Mouse (Mus musculus) retina, postnatal 1 day (tissue): ENCODE data around the gene Strn3.

Experiments used
- DNase-seq: peaks from one replicate; pipeline ENCODE4 v3.0.0-alpha.2; 2012

Strn3 gene

DNA sequence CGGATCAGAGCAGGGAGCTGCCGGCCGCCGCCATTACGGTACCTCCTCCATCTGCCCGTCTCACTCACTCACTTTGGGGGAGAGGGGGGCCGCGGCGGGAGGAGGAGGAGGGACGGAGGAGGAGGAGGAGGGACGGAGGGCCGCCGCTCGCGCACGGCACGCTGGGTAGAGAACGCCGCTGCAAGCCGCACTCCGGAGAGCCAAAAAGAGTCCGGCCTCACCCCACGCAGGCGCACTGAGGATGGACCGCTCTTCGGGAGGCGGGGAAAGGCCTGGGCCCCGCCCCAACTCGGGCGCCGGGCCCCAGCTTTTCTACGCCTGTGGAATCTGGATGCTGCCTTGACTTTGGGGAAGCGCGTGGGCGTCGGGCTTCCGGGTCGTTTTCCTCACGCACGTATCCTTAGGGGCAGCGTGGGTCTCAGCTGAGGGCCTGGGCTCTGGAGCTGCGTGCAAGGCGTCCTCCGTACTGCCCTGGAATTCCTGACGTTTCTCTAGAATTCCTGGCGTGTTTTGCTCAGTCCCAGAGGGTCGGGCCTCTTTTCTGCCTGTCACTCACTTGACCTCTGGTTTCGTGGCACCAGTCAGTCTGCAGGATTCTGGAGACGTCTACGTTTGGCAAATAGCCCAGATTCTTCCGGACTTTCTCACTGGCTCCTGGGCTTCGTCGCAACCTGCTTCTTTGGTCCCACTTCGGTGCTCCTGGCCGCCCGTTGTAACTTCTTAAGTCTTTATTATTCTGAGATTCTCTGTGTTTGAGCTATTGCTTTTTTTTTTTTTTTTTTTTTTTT is at the start of gene Strn3:
Strn3 (minus strand) TSS at position 53 of the 788 bp plus-strand sequence.
- DNase-seq: peak; percentile 98

DNA sequence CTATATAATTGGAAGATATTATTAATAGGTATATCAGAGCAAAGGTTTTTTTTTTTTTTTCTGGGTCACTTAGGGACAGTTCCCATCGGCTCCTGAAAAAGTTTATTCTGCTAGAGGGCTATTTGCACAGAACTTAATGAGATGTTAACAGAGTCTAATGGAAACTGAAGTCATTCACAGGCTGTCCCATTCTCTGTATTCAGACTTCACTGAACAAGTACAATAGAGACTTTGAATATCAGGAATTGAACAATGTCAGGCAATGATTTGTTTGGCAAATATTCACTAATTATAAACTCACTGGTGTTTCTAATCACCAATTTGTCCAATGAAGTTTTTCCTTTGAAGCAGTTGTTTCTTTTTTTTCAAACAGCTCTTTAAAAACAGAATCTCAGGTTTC is 45.1 kb upstream of the Strn3 start:
- DNase-seq: peak; percentile 95

DNA sequence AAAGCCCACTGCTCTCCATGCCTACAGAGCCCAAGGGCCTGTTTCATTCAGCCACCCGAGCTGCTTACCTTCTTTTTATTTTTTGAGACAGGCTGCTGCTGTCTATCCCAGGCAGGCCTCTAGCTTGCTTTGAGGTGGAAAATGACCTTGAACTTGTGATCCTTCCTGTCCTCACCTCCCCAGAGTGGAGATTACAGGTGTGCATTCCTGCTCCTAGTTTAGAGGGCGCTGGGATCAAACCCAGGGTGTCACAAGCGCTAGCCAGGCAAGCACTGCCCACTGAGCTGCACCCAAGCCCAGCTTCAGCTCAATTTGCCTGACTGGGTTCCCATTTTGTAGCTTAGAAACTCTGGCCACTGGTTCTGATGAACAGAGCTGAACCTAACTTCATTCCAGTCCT is 44.7 kb upstream of the Strn3 start:
- DNase-seq: no peak

DNA sequence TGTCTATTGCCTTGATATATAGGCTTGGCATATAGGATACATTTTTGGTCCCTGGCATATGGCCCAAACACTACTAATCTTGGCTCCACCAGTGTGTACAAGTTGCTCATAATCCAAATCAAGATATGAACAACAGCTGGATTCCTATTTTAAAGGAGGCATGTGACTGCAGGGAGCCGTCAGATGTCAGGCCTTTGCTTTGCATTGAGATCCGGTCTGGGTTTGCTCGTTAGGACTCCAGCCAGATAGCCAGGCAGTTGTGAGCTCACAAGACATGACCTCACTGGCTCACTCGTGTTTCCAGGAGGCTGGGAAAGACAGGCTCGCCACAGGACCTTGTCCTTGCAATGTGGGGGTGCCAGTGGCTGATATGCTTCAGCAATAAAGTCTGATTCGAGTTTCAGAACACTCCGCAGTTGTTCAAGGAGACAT is 44.2 kb upstream of the Strn3 start:
- peak; percentile 64 for DNase-seq

DNA sequence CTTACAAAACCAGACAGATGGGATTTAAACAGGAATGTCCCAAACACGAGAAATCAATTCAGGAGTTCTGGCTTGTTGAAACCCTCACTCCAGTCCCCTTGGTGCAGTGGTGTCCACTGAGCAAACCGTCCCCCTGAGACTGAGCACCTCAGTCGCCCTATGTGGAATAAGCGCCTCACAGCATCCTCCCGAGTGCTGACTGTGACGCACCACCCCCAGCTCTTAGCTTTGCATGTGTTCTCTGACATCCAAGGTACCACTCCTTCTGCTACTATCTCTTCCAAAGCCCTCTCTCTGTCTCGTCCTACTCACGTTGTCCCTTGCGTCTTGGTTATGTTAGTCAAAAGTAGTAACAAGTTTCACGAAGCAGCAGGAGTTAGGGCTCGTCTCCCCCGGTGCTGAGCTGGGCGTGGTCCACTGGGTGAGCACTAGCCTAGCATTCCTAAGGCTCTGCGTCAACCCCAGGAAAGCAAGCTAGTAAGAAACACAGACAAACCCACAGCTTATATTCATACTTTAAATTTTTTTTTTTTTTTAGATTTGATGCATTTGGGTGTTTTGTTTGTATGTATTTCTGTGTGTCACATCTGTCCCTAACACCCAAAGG is 43.0 kb upstream of the Strn3 start:
- no peak for DNase-seq

DNA sequence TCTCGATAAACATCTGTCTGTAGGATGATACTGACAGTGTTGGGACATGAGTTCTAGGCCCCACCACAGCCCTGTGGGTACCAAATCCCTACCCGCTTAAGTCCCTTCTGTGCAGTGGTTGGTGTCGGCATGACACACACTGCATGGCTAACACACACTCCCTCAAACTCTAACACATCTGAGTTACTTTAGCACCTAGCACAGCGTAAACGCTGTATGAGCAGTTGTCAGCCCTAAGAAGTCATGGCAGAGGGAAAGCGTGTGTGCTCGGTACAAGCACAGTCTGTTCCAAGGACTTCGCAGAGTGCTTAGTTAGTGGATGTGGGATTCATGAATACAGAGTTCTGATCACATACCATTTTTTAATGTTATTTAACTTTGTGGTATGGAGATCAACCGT is 38.1 kb upstream of the Strn3 start:
- no peak for DNase-seq

DNA sequence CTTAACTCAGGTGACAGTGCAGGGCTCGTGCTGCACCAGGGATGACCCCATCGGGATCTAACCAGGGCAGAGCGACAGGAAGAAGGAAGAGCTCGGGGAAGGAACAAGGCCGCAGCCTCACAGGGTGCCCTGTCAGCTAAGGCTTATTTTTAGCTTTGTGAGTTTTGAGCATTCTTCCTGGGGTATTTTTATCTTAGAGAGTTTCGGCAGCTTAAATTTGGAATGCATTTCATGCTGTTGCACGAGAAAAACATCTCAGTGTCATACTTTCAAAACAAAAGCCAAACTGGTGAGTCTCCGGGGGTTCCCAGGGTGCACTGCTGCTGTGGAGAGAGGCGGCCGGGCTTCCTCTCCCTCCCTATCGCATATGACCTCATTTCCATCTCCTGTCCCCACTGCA is 37.4 kb upstream of the Strn3 start:
- DNase-seq: peak; percentile 33

DNA sequence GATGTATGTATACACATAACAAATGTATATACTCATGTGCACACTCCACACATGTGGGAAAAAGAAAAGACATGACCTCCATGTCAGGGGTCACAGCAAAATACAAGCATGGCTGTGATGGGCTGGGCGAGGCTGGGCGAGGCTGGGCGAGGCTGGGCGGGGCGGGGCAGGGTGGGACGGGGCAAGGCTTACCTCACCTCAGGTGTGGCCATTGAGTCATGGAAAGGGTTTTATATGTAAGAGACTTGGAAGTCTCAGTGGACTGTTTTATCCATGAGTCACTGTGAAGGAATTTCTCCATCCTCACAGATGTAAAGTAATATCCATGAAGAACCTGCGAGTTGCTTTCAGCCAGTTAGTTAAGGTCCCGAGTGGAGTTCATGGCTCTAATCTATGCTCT is 30.1 kb upstream of the Strn3 start:
- DNase-seq: no peak

DNA sequence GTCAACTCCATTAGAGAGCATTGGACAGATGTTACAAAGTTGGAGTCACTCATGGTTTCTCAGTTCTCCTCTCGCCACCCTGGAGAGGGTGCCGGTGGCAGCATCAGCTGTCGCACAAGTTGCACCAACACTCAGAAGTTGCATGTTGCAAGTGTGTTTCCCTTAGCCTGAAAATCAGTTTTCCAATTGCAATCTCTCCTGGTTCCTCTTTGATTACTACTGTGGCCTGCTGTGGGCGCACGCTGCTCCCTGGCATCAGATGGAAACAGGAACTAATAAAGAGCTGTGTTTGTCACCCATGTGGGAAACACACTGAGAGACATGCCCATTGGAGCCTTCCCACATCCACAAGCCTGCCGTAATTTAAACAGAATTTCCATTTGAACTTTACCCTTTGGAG is 26.9 kb upstream of the Strn3 start:
- DNase-seq: no peak

DNA sequence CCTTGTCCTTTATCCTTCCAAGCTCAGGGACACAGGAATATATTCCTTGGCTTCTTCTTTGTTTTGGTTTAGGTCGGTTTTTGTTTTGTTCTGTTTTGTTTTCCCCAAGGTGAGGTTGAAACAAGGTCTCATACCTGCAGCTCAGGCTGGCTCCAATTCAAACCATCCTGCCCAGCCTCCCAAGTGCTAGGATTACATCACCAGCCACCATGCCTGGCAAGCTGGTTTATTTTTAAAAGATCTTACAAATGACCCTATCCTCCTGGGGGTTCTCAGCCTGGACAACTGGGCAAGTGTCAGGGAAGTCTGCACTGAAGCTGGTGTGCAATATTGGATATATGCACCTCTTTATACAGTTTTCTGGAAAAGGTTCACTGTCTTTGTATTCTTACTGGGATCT is 21.0 kb upstream of the Strn3 start:
- no peak for DNase-seq

DNA sequence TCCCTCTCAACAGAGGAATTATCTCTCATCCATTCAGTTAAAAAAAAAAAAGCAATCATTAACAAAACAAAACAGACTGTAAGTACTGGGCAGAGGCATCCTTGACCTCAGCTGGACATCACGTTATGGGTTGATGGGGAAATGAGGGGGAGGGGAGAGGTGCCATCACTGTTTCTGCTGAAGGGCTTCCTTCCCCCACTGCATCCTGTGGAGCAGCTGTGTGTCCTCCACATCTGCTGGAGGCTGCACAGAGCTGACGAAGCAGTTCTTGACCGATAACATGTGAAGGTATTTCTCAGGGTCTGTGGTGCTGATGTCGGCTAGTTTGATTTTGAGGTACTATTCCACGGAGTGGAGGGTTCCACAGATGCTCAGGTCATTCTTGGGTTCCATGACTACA is 18.5 kb upstream of the Strn3 start:
- DNase-seq: no peak

DNA sequence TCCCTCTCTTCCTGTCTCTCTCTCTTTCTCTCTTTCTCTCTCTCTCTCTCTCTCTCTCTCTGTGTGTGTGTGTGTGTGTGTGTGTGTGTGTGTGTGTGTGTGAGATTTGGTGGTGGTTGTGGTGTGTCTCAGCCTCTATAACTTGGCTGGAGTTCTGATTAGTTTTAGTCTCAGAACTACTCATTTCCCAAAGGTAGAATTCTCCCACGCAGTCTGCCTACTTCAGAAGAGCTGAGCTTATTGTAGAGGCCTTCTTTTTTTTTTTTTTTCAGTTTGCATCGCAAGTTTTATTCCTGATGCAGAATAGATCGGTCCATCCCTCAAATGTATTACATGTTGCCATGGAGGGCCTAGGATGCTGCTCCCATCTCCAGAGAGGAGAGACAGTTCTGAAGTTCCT is 18.0 kb upstream of the Strn3 start:
- DNase-seq: no peak

DNA sequence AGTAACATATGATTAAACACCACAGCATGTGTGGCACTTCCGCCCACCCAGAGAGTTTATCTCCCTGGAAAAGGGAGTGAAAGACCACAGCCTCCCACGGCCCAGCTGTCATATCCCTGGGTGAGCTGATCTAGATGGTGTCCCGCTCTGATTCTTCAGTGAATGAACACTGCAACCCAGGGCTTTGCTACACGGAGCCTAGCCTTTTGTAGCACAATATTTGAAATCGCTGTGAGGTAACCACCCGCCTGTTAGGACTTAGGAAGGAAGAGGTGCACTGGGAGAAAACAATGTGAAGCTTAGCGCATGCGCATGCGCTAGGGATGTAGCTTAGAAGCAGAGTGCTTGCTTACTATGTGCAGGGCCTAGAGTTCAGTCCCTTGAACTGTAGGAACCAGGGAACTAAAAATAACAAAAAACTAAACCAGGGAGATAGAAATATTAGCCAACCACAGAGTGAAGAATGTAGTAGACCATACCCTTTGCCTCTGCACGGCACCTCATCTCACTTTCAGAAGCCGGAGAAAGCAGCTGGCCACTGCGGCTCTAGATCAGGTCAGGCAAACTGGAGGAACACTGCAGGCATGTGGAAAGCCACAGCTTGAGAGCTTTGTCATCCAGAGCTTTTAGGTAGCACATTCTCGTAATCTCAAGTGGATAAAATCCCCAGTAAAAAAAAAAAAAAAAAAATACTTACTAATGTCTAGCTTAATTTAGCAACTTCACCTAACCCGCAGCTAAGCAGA is 17.4 kb upstream of the Strn3 start:
- DNase-seq: no peak

DNA sequence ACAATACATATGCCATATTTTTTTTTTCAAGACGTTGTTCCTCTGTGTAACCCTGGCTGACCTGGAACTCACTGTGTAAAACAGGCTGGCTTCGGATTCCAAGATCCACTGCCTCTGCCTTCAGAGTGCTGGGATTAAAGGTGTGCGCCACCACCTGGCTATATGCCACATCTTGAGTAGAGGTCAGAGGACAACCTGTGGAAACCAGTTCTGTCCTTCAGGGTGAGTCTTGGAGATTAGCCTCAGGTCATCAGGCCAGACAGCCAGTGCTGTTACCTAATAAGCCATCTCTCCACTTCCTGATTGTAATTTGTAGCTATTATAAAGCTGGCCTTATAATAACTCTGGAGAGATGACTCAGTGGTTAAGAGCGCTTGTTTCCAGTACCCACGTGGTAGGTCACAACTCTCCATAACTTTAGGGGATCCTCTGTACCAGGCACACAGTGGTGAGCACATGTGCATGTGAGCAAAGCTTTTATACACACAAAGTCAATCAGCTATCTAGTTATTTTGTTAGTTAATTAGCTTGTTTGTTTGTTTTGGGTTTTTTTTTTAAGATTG is 15.1 kb upstream of the Strn3 start:
- DNase-seq: no peak

DNA sequence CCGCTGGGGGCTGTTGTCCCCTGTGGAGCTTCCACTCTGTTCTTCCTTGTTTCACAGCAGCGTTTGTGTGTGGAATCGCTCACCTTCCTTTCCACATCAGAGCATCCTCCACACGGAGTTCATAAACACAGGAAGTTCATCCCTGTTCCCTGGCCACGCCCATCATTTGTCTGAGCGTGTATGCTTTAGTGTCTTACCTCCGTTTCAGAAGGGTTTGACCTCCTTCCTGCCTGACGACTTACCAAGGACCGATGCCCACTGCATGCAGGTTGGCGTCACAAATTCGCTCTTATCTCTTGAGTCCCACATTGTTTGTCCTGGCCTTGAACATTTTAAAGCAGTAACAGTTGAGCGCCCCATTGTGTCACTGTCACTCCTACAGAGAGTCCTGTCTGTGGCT is 14.1 kb upstream of the Strn3 start:
- no peak for DNase-seq

DNA sequence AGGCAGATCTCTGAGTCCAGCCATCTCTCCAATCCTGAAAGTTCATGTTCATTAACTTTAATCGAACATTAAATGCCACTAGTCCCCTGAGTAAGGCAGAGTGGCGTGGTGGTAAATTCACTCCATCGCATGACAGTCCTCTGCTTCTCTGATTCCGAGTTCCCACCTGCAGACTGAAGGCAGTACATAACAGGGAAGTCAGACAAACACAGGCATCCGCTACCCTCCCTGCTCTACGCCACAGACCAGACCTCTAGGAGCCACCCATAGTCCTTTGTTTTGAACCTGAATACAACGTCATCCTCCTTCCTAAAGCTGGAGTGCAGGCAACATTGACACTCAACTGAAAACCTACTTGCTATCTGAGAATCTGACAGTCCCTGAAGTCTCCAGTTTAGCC is 12.9 kb upstream of the Strn3 start:
- no peak for DNase-seq

DNA sequence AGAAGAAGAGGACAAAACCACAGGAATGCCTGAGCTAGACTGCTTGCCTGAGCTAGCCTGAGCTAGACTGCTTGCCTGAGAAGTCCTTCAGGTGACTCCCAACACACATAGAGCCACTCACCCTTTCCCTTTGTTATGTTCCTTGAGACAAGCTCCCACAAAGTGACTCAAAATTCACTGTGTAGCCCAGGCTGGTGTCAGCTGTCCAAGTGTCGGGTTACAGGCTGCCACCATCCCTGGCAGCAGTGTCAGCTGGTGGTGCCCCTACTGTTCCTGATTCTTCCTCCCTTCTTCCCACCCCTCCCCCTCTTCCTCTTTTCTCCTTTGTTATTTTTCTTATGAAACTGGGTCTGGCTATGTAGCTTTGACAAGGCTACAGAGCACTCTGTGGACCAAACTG is 12.2 kb upstream of the Strn3 start:
- DNase-seq: peak; percentile 59

DNA sequence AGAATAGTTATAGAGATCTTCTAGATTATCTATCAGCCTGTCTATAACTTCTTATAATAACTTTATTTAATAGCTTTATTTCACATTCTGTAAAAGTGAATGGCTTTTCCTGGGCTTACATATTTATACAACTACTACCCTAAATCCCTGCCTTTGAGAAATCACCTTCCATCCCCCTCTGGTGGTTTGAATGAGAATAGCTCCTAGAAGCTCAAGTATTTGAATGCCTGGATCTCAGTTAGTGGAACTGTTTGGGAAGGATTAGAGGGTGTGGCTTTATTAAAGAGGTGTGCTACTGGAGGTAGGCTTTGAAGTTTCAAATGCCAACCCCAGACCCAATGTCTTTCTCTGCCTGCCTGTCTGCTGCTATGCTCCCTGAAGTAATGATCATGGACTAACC is 10.0 kb upstream of the Strn3 start:
- DNase-seq: no peak

DNA sequence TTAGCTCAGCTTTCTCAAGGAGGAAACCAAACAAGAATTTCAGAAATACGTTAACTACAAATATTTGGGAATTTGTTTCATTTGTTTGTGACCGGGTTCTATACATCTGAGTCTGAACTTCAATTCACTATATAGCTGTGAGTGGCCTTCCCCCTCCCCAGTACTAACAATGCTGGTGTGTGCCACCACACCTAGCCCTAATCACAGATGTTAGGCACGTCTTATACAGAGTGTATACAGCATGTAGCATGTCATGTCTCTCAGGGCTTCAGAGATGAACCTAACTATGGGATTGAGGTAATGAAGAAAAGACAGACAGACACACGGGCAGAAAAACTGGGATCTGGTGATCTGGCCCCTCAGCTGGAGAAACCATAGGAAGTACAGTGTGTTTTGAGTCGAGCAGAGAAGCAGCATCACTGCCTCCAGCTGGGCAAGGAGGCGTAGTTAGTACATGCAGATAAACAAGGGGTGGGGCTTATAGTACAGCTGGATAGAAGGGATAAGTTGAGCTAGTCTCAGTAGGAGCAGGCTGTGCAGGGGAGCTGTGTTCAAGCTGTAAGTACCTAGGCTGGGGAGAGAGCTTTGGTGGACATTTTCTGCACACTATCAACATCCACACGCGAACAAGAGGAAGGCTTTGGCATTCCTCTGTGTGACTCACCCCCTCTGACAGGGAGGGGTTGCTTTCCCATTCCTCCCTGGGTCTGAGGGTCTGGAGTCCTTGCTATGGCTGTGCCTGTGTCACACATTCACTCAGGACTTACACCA is 8.1 kb upstream of the Strn3 start:
- DNase-seq: peak; percentile 14

DNA sequence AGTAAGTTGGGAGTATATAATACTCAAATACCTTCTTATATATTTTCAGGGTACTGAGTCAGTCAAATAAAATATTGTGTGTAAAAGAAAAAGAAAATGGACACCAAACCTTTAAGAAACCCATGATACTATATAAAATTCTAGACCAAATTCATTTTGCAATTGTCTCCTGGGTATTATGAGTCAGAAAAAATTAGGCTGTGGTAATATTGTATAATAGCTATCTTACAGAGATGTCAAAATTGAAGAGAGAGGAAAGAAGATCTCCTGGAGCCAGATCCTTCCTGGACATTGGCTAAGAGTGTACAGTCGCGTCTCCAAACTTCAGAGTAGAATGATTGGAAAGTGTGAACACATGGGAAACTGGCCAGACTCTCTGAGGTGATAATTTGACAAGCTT is 4.5 kb upstream of the Strn3 start:
- DNase-seq: no peak

DNA sequence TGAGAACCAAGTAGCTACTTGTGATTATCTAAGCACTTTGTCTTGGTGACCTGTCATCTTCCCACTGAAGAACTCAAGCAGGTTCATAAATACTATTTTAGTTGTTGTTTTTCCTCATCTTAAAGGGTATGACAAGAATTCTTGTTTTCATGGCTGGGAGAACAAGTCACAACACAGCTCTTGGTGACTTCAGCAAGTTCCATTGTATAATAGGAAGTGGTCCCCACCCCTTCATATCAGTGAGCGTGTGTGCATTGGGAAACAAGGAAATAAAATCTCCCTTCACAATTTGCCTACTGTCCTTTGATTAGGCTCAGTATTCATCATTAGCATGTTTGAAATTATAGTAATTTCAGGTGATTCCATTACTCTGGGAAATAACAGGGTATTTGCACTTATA is 3.3 kb upstream of the Strn3 start:
- DNase-seq: no peak

DNA sequence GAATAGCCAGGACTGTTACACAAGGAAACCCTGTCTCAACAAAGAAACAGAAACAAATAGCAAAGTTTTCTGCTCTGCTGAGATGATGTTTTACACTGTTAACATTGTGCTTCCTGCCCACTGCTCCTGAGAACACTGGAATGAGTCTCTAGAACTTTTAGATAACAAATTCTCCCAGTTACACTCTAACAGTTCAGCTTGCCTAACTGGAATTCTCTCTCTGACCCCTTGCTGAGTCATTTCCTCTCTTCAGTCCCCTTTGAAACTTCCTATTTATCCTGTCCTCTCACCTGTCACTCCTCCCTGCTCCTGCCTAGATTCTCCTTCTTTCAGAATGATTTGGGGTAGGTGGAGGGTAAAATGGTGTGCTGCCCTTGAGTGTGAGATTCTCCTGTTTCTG is 2.4 kb upstream of the Strn3 start:
- DNase-seq: no peak

DNA sequence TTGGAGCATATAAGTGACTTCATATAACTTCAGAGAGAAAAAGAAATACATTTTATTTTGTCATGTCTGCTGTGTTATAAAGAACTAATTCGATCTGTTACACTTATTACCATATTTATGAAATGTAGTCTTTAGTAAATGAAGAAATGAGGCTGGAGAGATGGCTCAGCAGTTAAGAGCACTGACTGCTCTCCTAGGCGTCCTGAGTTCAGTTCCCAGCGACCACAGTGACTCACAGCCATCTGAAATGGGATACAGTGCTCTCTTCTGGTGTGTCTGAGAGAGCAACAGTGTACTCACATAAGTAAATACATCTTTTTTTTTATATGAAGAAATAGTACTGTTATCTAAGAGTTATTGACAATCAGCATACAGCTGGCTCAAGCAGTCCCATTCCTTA is 1.7 kb upstream of the Strn3 start:
- DNase-seq: no peak
